Mouse (Mus musculus): ENCODE data around the gene Fam160a2.
A peak's percentile ranks its signal among the peaks of the same experiment; 100 is the strongest.
"Not testable (repeated sequence)": the region's sequence is repeated elsewhere in the genome, so short reads cannot be mapped to it uniquely, and the experiment has no call there.

The Fam160a2 gene

GRCm38 (mm10) chr7:105394606-105395005, 5.2 kb downstream of the Fam160a2 start:
- no peak for DNase-seq (ENCODE audit: low spot score in 2 of 2)

- no peak for DNase-seq (ENCODE audit: low spot score in 2 of 2)
Observed at GRCm38 (mm10) chr7:105390236-105390635, 9.6 kb downstream of the Fam160a2 start.

GRCm38 (mm10) chr7:105387696-105388095, 12.2 kb downstream of the Fam160a2 start:
- DNase-seq (ENCODE audit: low spot score in 2 of 2), result no peak

- DNase-seq (ENCODE audit: low spot score in 2 of 2), result no peak
Observed at GRCm38 (mm10) chr7:105380329-105380728, 19.5 kb downstream of the Fam160a2 start.

- DNase-seq (ENCODE audit: low spot score in 2 of 2), result no peak
Observed at GRCm38 (mm10) chr7:105374866-105375265, 25.0 kb downstream of the Fam160a2 start, which contains the start of gene Gm5901. Gene Gm5901 (plus strand): TSS chr7:105375038.

GRCm38 (mm10) chr7:105373976-105374375, 25.9 kb downstream of the Fam160a2 start:
- no peak for DNase-seq (ENCODE audit: low spot score in 2 of 2)

GRCm38 (mm10) chr7:105373509-105373908, 26.3 kb downstream of the Fam160a2 start:
- DNase-seq (ENCODE audit: low spot score in 2 of 2), result peak; percentile 32 to 62

- peak in 1 of 2 experiments; percentile 18 for DNase-seq (ENCODE audit: low spot score in 2 of 2)
Observed at GRCm38 (mm10) chr7:105372912-105373311, 26.9 kb downstream of the Fam160a2 start.

- peak in 1 of 2 experiments; percentile 46 for DNase-seq (ENCODE audit: low spot score in 2 of 2)
Observed at GRCm38 (mm10) chr7:105368521-105368920, 31.3 kb downstream of the Fam160a2 start.

- peak in 1 of 2 experiments; percentile 8 for DNase-seq (ENCODE audit: low spot score in 2 of 2)
Observed at GRCm38 (mm10) chr7:105367930-105368329, 31.9 kb downstream of the Fam160a2 start, which contains the start of gene Olfr692. Gene Olfr692 (plus strand): TSS chr7:105368230.

- DNase-seq (ENCODE audit: low spot score in 2 of 2), result no peak
Observed at GRCm38 (mm10) chr7:105367268-105367667, 32.6 kb downstream of the Fam160a2 start.

GRCm38 (mm10) chr7:105361713-105362112, 38.1 kb downstream of the Fam160a2 start:
- DNase-seq (ENCODE audit: low spot score in 2 of 2), result no peak

GRCm38 (mm10) chr7:105356487-105356886, 43.4 kb downstream of the Fam160a2 start:
- DNase-seq (ENCODE audit: low spot score in 2 of 2), result not testable (repeated sequence)

- not testable (repeated sequence) for DNase-seq (ENCODE audit: low spot score in 2 of 2)
Observed at GRCm38 (mm10) chr7:105356064-105356463, 43.8 kb downstream of the Fam160a2 start.

- DNase-seq (ENCODE audit: low spot score in 2 of 2), result no peak
Observed at GRCm38 (mm10) chr7:105342752-105343151, 57.1 kb downstream of the Fam160a2 start.

GRCm38 (mm10) chr7:105342170-105342569, 57.7 kb downstream of the Fam160a2 start, which contains the start of gene Olfr691:
Gene Olfr691 (minus strand): TSS chr7:105342270.
- no peak for DNase-seq (ENCODE audit: low spot score in 2 of 2)

- no peak for DNase-seq (ENCODE audit: low spot score in 2 of 2)
Observed at GRCm38 (mm10) chr7:105334004-105334403, 65.8 kb downstream of the Fam160a2 start, which contains the start of gene Olfr690. Gene Olfr690 (minus strand): TSS chr7:105334104.

- DNase-seq (ENCODE audit: low spot score in 2 of 2), result no peak
Observed at GRCm38 (mm10) chr7:105325302-105325701, 74.6 kb downstream of the Fam160a2 start.
